Mouse (Mus musculus) brown adipose tissue, adult 24 weeks (tissue): Measurements from ENCODE around the gene L3mbtl4. TPM values are rescaled to one million over a fixed set of nuclear protein-coding genes. Genes with fewer than 3 reads are reported as not detected.

Source experiments
- H3K27ac ChIP-seq: fragments of 200-500 bp; replicated peaks from 2 replicates; pipeline ENCODE4 v1.5.1; 2012; ENCODE audit warnings: low read depth, mild to moderate bottlenecking, low read length
- H3K4me1 ChIP-seq: fragments of 200-500 bp; 2 replicates; pipeline ENCODE4 v1.6.1; 2012; ENCODE audit warnings: low read length, mixed read lengths; ENCODE audit not compliant: control insufficient read depth, insufficient read depth, insufficient read length
- H3K4me3 ChIP-seq: fragments of 200-500 bp; 2 replicates; pipeline ENCODE4 v1.5.1; 2012; ENCODE audit warnings: low read depth, mild to moderate bottlenecking, low read length, moderate library complexity; ENCODE audit not compliant: insufficient read depth
- polyA plus RNA-seq: library from polyadenylated mRNA; stranded (reverse); fragments of >200 nt; gene quantifications from 2 replicates; pipeline ENCODE4 v1.2.4, GENCODE M21; 2012; ENCODE audit not compliant: missing spikeins, insufficient read depth, insufficient read length

The L3mbtl4 gene
- polyA plus RNA-seq = not detected in 2 replicates

DNA sequence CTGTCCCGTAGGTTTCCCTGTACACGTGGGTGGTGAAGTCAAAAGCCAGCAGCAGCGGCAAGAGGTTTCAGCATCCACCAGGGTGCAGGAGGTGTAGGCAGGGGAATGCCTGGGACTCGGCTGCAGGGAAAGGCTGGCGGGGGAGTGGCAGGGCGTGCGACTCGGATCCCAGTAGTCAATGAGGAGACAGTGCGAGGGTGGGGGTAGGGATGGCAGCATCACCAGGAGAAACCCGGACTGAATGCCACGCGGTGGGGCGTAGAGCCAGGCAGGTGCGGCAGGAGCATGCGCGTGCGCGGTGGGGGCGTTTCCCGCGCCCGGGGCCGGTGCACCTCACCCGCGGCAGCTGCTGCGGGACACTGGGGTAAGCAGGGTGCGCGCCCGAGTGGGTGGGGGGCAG is at the start of gene L3mbtl4:
Gene L3mbtl4, plus strand, starts transcription at position 271 of the 400 bp plus-strand sequence.
- Histone ChIP-seq H3K4me1 (no peaks in the 10 kb centered on the region; the same call in 1 of the 2 replicates), H3K4me3 (no peak within 1 kb of the TSS), H3K27ac (no peak within 1 kb of the TSS)

DNA sequence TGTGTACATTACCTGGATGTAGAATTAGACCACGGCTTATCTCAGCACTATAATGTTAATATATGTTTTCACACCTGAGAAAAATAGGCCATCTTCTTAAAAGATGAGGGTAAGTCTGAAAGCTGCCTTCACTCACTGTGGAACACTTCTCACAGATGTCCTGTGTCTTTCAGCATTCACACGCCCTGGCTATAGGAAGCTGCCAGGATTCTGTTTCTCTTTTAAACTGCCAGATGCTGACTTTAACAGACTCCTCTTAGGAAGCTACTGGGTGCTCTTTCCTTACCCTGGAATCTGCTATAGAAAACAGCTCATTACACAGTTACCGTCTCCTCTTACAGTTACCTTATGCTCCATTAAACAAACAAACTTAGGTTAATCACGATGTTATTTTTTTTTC is 43.1 kb upstream of the L3mbtl4 start:
- Histone ChIP-seq H3K4me1 (no peaks in the 10 kb centered on the region), H3K4me3 (no peak overlapping the region), H3K27ac (no peak overlapping the region)

DNA sequence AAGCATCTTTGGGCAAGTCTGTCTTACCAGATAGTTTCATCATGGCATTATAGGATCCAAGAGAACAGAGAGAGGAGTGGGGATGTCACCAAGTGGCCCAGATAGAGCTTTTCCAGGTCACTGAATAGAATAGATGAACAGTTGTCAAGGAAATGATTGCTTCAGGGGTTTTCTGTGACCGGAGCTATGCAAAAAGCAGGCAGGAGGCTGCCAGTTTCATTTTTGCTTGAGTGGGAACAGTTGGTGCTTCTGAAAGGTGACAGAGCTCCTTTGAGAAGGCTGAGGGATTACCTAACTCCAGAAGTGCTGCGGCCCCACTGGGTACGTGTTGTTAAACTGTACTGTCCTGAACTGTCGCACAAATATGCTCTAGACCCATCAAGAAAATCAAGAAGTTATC is 38.2 kb upstream of the L3mbtl4 start:
- Histone ChIP-seq H3K27ac (no peak overlapping the region), H3K4me3 (no peak overlapping the region), H3K4me1 (no peaks in the 10 kb centered on the region)

DNA sequence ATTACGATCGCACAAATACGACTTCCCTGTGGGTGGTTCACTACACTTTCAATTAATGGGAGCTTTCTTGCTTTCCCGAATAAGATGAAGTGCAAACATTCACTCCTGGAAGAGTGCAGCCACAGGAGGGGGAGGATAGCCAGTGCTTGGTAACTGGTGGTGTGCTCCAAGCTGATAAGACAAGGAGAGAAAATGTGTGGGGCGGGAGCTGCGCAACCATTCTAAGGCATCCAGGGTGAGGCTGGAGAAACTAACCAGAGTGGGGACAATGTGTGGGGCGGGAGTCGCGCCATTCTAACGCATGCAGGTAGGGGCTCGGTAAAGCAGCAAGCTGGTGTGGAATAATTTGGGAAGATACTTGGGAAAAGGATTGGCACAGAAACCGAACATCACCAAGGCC is 36.6 kb upstream of the L3mbtl4 start:
- Histone ChIP-seq H3K4me3 (no peak overlapping the region), H3K4me1 (no peaks in the 10 kb centered on the region), H3K27ac (no peak overlapping the region)

DNA sequence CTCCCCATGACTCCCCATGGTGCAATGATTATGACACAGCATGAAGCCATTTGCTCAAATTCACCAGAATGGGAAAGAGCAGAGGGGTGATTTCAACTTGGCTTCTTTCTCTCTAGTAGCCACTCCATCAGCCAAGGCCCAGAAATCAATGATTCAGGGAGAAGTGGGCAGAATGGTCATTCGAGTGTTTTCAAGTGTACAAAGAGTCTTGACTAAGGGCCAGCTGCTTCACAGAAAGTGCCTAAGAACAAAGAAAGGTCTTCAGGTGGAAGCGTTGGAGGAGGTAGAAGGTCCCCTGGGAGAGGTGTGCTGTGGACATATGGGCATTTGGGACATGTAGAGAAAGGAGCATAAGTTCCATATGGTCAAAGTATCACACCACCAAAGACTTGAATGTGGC is 33.4 kb upstream of the L3mbtl4 start:
- Histone ChIP-seq H3K4me1 (no peaks in the 10 kb centered on the region), H3K4me3 (no peak overlapping the region), H3K27ac (no peak overlapping the region)

DNA sequence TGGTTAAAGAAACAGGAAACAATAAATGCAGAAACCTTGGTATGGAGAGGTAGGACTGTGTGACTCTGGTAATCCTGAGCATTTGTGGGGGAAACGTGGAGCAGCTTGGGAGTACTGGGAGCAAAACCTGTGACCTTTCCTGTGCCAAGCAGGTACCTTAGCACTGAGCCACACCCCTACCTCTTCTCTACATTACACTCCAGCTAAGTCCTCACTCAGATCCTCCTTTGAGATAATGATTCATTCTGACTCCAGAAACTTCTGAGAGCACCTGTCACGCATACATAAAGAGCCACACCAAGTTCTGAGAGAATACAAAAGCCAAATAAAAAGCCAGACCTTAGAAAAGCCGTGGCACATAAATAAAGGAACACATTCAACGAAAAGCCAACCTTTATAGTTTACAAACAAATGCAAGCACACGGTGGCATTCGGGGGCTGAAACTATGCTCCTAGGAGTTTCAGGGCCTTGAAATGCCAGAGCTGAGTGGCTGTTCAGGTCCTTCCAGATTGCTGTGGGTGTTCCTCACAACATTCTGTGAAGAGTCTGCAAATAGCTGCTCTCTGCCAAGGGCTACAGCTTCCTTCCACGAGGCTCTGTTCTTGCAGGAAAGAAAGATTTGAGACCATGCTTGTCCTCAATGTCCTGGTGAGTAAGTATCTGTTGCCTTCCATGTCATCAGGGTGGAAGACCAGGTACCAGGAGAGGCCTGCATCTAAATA is 8.6 kb upstream of the L3mbtl4 start:
- H3K4me3 ChIP-seq = no peak overlapping the region
- H3K27ac ChIP-seq = no peak overlapping the region
- no peaks in the 10 kb centered on the region for H3K4me1 ChIP-seq

DNA sequence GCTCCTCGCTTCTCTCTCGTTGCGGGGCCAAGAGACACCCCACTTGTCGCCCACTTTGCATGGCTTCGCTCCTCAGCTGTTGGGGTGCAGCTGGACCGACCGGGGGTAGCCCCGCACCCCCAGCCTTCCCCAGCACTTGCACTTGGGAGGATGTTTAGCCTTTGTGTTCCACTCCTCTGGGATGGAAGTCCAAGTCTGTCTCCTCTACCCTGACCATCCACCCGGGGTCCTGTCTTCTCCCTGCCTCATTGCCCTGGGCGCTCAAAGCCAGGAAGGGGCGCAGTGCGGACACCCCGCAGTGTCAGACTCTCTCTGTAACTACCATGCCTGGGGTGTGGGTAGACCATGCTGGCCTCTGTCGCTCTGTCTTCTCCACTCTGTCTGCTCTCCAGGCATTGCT is 357 bp downstream of the L3mbtl4 start:
- Histone ChIP-seq H3K4me3 (no peak overlapping the region), H3K4me1 (no peaks in the 10 kb centered on the region; the same call in 1 of the 2 replicates)

DNA sequence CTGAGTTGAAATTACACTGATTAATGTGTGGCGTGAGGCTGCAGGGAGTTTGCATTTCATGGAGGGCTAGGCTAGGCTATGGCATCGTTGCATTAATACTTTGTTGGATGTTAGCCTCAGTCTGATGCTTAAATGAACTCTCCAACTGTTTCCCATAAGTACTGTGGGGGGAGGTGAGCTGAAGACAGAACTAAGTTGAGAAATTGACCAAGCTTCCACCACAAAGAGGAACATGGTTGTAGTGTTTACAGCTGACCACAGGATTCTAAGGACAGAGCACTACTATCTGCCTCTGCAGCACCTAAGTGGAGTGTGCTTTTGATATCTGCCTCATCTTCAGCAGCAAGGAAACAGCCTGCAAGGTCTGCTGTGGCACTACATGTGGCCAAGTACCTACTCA is 1.5 kb downstream of the L3mbtl4 start:
- Histone ChIP-seq H3K27ac (no peak overlapping the region), H3K4me1 (no peaks in the 10 kb centered on the region; the same call in 1 of the 2 replicates), H3K4me3 (no peak overlapping the region)

More for the DNA sequence above, 357 bp downstream of the L3mbtl4 start:
- no peak overlapping the region for H3K27ac ChIP-seq

DNA sequence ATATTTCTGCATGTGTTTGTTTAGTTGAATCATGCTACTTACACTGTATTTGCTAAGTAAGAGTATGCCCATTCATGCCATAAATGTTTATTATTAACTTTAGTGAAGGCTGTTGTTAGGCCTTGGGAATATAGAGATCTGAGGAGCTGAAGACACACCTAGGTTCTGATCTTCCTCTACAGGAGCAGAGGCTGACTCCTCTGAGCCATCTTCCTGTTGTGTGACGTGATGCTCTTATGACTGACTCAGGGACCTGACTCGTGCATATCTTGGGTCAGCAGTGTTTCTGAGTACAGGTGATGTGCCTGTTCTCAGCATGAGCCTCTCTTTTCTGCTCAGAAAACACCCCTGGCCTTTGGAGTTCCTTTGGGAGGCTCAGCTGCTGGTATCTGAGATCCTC is 7.3 kb downstream of the L3mbtl4 start:
- H3K27ac ChIP-seq = no peak overlapping the region
- no peaks in the 10 kb centered on the region for H3K4me1 ChIP-seq
- H3K4me3 ChIP-seq = no peak overlapping the region

DNA sequence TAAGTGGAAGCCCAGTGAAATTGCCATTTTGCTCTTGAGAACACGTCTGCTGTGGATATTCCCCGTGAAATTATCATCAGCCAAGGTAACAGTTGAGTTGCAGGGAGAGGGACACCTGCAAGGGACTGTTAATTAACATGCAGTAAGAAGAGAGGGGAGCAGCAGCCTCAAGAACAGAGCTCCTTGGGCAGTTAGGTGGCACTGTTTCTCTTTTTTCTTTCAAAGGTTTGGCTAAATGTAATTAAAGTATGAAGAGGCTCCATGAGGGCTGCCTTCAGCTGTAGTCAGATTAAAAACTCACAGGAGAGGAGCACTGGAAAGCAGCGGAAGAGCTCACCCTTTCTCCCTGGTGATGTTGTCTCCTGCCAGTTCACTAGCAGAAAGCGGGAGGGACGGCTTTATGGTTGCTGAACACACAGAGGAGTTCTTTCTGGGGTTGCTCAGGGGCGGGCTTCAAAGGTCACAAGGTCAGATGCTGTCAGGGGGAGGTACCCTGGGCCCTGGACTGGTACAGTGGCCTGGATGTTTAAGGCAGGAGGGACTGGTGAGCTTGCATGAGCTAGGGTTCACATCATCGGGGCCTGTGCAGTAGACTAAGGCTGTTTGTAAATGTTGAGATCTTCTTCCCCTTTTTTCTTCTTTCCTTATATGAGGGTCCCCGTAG is 11.7 kb downstream of the L3mbtl4 start:
- Histone ChIP-seq H3K4me1 (no peaks in the 10 kb centered on the region), H3K4me3 (no peak overlapping the region)

DNA sequence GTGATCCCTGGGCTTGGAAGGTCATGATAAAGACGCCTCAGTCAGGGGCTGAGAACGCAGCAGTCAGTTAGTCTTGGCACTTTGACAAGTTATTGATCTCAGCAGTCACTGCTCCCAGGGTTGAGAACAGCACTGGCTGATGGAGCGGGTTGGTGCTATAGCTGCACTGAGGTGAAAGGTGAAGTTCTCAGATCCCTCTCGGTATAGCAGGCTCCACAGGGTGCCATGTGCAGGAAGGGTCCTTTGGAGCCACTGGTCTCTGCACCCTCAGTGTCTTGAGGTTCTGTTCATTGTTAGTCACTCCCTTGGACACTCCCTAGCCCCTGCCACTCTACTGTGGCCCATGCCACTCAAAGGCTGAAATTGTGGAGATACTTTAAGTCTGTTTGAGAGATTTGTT is 14.5 kb downstream of the L3mbtl4 start:
- Histone ChIP-seq H3K27ac (no peak overlapping the region), H3K4me1 (no peaks in the 10 kb centered on the region), H3K4me3 (no peak overlapping the region)

More for the DNA sequence above, 11.7 kb downstream of the L3mbtl4 start:
- H3K27ac ChIP-seq = no peak overlapping the region

DNA sequence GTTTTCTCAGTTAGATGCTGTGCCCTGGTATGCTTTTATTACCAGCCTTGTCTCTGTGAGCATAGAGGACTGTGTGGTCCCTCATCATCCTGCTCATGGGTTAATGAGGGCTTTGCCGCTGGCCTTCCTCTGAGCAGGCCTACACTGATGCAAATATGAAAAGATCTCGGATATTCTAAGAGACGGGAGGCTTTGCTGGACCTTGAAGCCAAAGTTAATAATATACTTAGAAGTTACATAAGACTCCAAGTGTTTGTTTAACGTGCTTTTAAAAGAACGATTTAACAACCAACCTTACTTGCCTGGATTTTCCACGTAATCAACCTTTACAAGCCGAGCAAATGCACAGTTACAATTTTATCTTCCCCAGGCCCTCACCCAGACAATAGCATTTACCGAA is 15.1 kb downstream of the L3mbtl4 start:
- H3K4me1 ChIP-seq = no peaks in the 10 kb centered on the region
- no peak overlapping the region for H3K27ac ChIP-seq
- H3K4me3 ChIP-seq = no peak overlapping the region

DNA sequence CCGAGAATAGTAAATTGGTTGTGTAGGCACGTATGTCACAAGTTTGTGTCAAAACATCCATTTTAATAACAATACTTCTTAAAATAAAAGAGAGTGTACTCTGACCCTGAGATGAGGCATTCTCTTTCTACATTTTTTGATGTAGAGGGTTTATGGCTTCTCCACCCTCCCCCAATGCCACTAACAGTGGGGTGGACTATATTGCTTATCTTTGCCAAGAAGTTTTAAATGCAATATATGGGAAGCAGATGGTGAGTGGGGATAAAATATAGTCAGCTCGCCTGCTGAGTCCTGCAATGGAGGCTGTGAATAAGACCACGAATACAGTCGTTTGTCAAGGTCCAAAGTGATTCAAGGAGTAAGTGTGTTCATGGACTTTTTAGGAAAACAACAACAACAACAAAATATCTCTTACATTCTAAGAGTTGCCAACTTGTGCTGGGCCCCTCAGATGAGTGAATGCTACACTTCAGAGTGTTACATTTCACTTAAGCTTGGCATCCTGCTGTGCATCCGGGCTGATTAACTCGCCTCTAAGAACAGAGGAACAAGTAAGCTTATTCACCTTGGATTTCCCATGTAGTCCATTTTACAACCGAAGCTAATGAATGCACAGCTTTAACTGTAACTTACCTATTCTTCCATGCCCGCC is 18.2 kb downstream of the L3mbtl4 start:
- Histone ChIP-seq H3K27ac (no peak overlapping the region), H3K4me1 (no peaks in the 10 kb centered on the region), H3K4me3 (no peak overlapping the region)

DNA sequence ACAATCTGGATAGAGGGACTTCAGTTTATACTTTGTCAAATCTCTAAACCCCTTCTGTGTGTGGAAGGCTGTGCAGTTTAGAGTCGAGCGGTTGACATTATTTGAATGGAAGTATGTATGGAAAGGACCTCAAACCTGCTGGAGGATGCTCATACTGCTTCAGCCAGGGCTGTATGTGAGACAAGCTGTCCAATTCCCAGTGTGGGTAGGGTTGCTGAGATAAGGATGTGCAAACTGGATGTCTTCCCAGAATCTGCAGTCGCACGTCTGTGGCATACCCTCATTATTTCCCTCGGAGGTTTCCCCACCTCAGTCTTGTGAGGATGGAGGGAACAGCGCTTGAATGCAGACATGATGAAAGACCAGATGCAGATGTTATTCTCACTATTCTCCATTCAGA is 34.8 kb downstream of the L3mbtl4 start:
- Histone ChIP-seq H3K27ac (no peak overlapping the region), H3K4me3 (no peak overlapping the region), H3K4me1 (no peaks in the 10 kb centered on the region)

DNA sequence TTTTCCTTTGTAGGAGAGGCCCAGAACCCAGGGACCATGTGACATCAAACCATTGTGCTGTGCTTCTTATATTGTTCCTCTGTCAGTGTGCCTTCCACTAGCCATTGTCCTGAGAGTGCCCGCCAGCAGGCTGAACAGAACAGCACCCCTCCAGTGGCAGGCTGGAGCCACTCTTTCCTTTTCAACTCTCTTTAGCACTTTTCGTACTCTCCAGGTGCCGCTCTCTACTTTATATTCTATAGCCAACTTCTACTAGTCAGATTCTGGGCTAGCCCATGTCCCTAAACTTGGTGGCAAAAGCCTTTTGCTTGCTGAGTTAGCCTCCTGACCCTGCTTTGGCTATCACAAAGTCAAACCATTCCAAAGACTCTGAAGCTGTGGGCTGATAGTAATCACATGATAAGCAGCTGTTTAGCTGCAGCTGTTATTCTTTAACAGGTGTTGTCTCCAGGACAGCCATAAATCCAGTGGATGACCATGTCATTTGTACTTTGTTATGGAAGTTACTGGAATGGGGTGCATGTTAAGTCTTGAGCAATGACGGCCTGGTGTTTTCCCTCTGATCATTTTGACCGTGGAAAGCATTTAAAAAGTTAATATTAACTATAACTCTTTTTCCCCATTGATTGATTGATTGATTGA is 38.8 kb downstream of the L3mbtl4 start:
- Histone ChIP-seq H3K4me1 (no peaks in the 10 kb centered on the region), H3K27ac (no peak overlapping the region), H3K4me3 (no peak overlapping the region)
